Mouse (Mus musculus): ENCODE data around the gene Wbp2.
A peak's percentile ranks its signal among the peaks of the same experiment; 100 is the strongest.
"Not testable (repeated sequence)": the region's sequence is repeated elsewhere in the genome, so short reads cannot be mapped to it uniquely, and the experiment has no call there.

Gene Wbp2

GRCm38 (mm10) chr11:116109441-116110081 lies 22.8 kb upstream of the Wbp2 start:
- DNase-seq, result peak; percentile 48 to 77

GRCm38 (mm10) chr11:116108464-116109137 lies 21.8 kb upstream of the Wbp2 start:
- DNase-seq, result peak; percentile 74 to 85

- peak in 1 of 2 experiments; percentile 84 for DNase-seq
These were observed 21.0 kb upstream of the Wbp2 start for GRCm38 (mm10) chr11:116107777-116108285.

GRCm38 (mm10) chr11:116106963-116107776 lies 20.4 kb upstream of the Wbp2 start:
- DNase-seq, result peak; percentile 54 to 66

- peak in 1 of 2 experiments; percentile 51 for DNase-seq
These were observed 19.6 kb upstream of the Wbp2 start for GRCm38 (mm10) chr11:116106154-116106962.

GRCm38 (mm10) chr11:116105065-116105464 lies 18.3 kb upstream of the Wbp2 start:
- DNase-seq, result peak in 1 of 2 experiments; percentile 36

GRCm38 (mm10) chr11:116104006-116104646 lies 17.3 kb upstream of the Wbp2 start:
- peak; percentile 80 to 95 for DNase-seq

GRCm38 (mm10) chr11:116103572-116103971 lies 16.8 kb upstream of the Wbp2 start:
- DNase-seq, result no peak

GRCm38 (mm10) chr11:116102472-116102871 lies 15.7 kb upstream of the Wbp2 start:
- no peak for DNase-seq

- DNase-seq, result peak; percentile 52 to 84
These were observed 15.2 kb upstream of the Wbp2 start for GRCm38 (mm10) chr11:116101931-116102381.

- DNase-seq, result no peak
These were observed 14.0 kb upstream of the Wbp2 start for GRCm38 (mm10) chr11:116100839-116101238.

GRCm38 (mm10) chr11:116100385-116100784 lies 13.6 kb upstream of the Wbp2 start:
- DNase-seq, result peak; percentile 70 to 92

GRCm38 (mm10) chr11:116099462-116099861 lies 12.7 kb upstream of the Wbp2 start:
- peak in 1 of 2 experiments; percentile 52 for DNase-seq

- DNase-seq, result peak; percentile 63 to 82
These were observed 12.1 kb upstream of the Wbp2 start for GRCm38 (mm10) chr11:116098711-116099460.

- DNase-seq, result peak; percentile 55 to 59
These were observed 9.7 kb upstream of the Wbp2 start for GRCm38 (mm10) chr11:116096213-116097108.

GRCm38 (mm10) chr11:116095573-116095972 lies 8.8 kb upstream of the Wbp2 start:
- peak; percentile 81 to 83 for DNase-seq

GRCm38 (mm10) chr11:116093771-116094565 lies 7.2 kb upstream of the Wbp2 start:
- DNase-seq, result no peak

GRCm38 (mm10) chr11:116092959-116093358 lies 6.2 kb upstream of the Wbp2 start:
- DNase-seq, result not testable (repeated sequence)

- DNase-seq, result no peak
These were observed 4.8 kb upstream of the Wbp2 start for GRCm38 (mm10) chr11:116091591-116091990.
